Comparison of ENCODE assay signal across 8 mouse cellular contexts in the genomic region with DNA sequence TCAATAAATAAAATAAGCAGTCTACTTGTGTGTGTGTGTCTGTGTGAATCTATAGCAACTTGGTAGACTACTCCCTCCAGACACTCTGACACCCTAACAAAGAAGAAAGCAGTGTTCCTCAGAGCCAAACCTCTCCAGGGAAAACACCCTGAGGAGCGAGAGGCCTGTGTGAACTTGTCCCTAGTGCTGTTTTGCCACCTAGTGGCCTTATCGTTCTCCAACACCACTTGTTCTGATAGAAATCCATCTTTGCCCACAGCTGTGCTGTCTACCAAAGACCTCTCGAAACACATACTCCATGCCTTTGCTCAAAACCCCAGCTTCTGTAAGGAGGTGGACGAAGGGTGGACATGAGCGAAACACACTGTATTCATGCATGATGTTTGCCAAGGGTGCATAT. TPM values are rescaled to one million over a fixed set of nuclear protein-coding genes. Genes with fewer than 3 reads are reported as not detected.
DNase-seq lines count a peak whose midpoint lies in the region; ATAC-seq and TF ChIP-seq lines count a peak whose summit lies in the region.

No protein-coding gene starts in this region.

- no peak overlapping the region for H3K27ac ChIP-seq in embryonic facial prominence, embryonic 14.5 days (replicated peaks; ENCODE audit: low read depth, low read length)
- H3K27ac ChIP-seq in heart, embryonic 14.5 days (replicated peaks in 1 of 2; ENCODE audit: control insufficient read depth in 1 of 2, insufficient read depth in 1 of 2, low read depth in 2 of 2, low read length in 2 of 2) = no peak overlapping the region
- H3K27ac ChIP-seq in kidney, embryonic 15.5 days = no peak overlapping the region
- H3K27ac ChIP-seq in liver, embryonic 12.5 days = no peak overlapping the region

- H3K4me2 ChIP-seq in embryonic facial prominence, embryonic 14.5 days (ENCODE audit: low read depth, low read length) = no peak overlapping the region
- H3K4me2 ChIP-seq in heart, embryonic 14.5 days (ENCODE audit: low read length) = no peak overlapping the region
- no peak overlapping the region for H3K4me2 ChIP-seq in kidney, embryonic 15.5 days
- no peak overlapping the region for H3K4me2 ChIP-seq in liver, embryonic 12.5 days

- H3K4me3 ChIP-seq in C2C12 (ENCODE audit: insufficient read depth, poor library complexity, severe bottlenecking) = no peak overlapping the region
- H3K4me3 ChIP-seq in embryonic facial prominence, embryonic 14.5 days (ENCODE audit: low read depth, low read length) = no peak overlapping the region
- no peak overlapping the region for H3K4me3 ChIP-seq in heart, embryonic 14.5 days (ENCODE audit: control insufficient read depth in 1 of 2, insufficient read depth in 1 of 2, low read depth in 1 of 2, low read length in 2 of 2)
- H3K4me3 ChIP-seq in kidney, embryonic 15.5 days (replicated peaks) = no peak overlapping the region
- no peak overlapping the region for H3K4me3 ChIP-seq in liver, embryonic 12.5 days

- no peaks in the 10 kb centered on the region for H3K79me2 ChIP-seq in C2C12 (ENCODE audit: control insufficient read depth, insufficient read depth)

- no peaks in the 10 kb centered on the region for H3K27me3 ChIP-seq in C2C12 (ENCODE audit: control insufficient read depth, insufficient read depth, insufficient read length)
- H3K27me3 ChIP-seq in embryonic facial prominence, embryonic 14.5 days (replicated peaks; ENCODE audit: control insufficient read depth, insufficient read depth, low read length) = no peaks in the 10 kb centered on the region
- no peaks in the 10 kb centered on the region for H3K27me3 ChIP-seq in heart, embryonic 14.5 days (ENCODE audit: control insufficient read depth, insufficient read depth, low read length)
- H3K27me3 ChIP-seq in kidney, embryonic 15.5 days = no peaks in the 10 kb centered on the region
- 0 out of 2 replicates have a peak, but pooled peaks cover 9% of the 10 kb centered on the region for H3K27me3 ChIP-seq in liver, embryonic 12.5 days (replicated peaks)

- no peaks in the 10 kb centered on the region for H3K9me3 ChIP-seq in embryonic facial prominence, embryonic 14.5 days (ENCODE audit: control insufficient read depth, low read length)
- no peaks in the 10 kb centered on the region for H3K9me3 ChIP-seq in heart, embryonic 14.5 days (ENCODE audit: control insufficient read depth, low read length)
- H3K9me3 ChIP-seq in kidney, embryonic 15.5 days (replicated peaks) = no peaks in the 10 kb centered on the region
- peaks cover 3% of the 10 kb centered on the region; the same call in 1 of the 2 replicates for H3K9me3 ChIP-seq in liver, embryonic 12.5 days (replicated peaks)

- DNase-seq in adrenal gland, postnatal 10 days = peak; percentile 72
- peak; percentile 90 for DNase-seq in embryonic facial prominence, embryonic 14.5 days (ENCODE audit: low spot score)
- peak; percentile 47 for DNase-seq in neural tube, embryonic 10.5 days (ENCODE audit: extremely low spot score, low spot score)
- DNase-seq in thymus, postnatal 25 days = peak; percentile 55

- peak; percentile 92 for ATAC-seq in embryonic facial prominence, embryonic 14.5 days (ENCODE audit: low read depth)
- peak; percentile 51; the same call in 1 of the 2 replicates for ATAC-seq in heart, embryonic 14.5 days (ENCODE audit: insufficient number of reproducible peaks, insufficient read depth, low FRiP score, low read depth)
- ATAC-seq in kidney, embryonic 15.5 days (replicated peaks; ENCODE audit: low FRiP score) = peak; percentile 85
- peak; percentile 38 for ATAC-seq in liver, embryonic 12.5 days

- H3K36me3 ChIP-seq in C2C12 (ENCODE audit: control insufficient read depth, insufficient read depth) = no peaks in the 10 kb centered on the region
- no peaks in the 10 kb centered on the region for H3K36me3 ChIP-seq in embryonic facial prominence, embryonic 14.5 days (ENCODE audit: control insufficient read depth, insufficient read depth, low read length)
- no peaks in the 10 kb centered on the region for H3K36me3 ChIP-seq in heart, embryonic 14.5 days (ENCODE audit: control insufficient read depth, insufficient read depth, low read length)
- no peaks in the 10 kb centered on the region for H3K36me3 ChIP-seq in kidney, embryonic 15.5 days
- no peaks in the 10 kb centered on the region for H3K36me3 ChIP-seq in liver, embryonic 12.5 days

- TF ChIP-seq CTCF in C2C12 (IDR thresholded peaks at IDR 0.05; ENCODE audit: control insufficient read depth, insufficient read depth, insufficient read length) = peak; percentile 15

- WGBS in embryonic facial prominence, embryonic 14.5 days = 33% methylated on average over 5 of the region's 5 CpGs
- 20% methylated on average over 5 of the region's 5 CpGs for WGBS in heart, embryonic 14.5 days
- WGBS in kidney, embryonic 15.5 days = 32% methylated on average over 5 of the region's 5 CpGs
- WGBS in liver, embryonic 12.5 days (ENCODE audit: insufficient replicate concordance) = 30% methylated on average over 5 of the region's 5 CpGs

- no peak overlapping the region for H3K9ac ChIP-seq in embryonic facial prominence, embryonic 14.5 days (ENCODE audit: low read depth, low read length)
- H3K9ac ChIP-seq in heart, embryonic 14.5 days (ENCODE audit: low read length) = no peak overlapping the region
- H3K9ac ChIP-seq in kidney, embryonic 15.5 days = no peak overlapping the region
- no peak overlapping the region for H3K9ac ChIP-seq in liver, embryonic 12.5 days

- H3K4me1 ChIP-seq in embryonic facial prominence, embryonic 14.5 days (ENCODE audit: control insufficient read depth, insufficient read depth, low read length) = no peaks in the 10 kb centered on the region
- H3K4me1 ChIP-seq in heart, embryonic 14.5 days (ENCODE audit: control insufficient read depth in 2 of 2, insufficient read depth in 2 of 2, low read length in 2 of 2) = no peaks in the 10 kb centered on the region; a peak in 1 of 4 replicates
- peaks cover 4% of the 10 kb centered on the region for H3K4me1 ChIP-seq in kidney, embryonic 15.5 days
- 0 out of 2 replicates have a peak, but pooled peaks cover 5% of the 10 kb centered on the region for H3K4me1 ChIP-seq in liver, embryonic 12.5 days

- H3ac ChIP-seq in C2C12 (ENCODE audit: control insufficient read depth, insufficient read length, low read depth) = no peak overlapping the region

- no peaks in the 10 kb centered on the region for H3K79me3 ChIP-seq in C2C12 (ENCODE audit: low read depth)

TF ChIP-seq in C2C12, 6 proteins besides CTCF, POLR2A, EP300 and RAD21:
- TF ChIP-seq MYOD1 (IDR thresholded peaks at IDR 0.05; ENCODE audit: control insufficient read depth, insufficient read length, low read depth) (no peak), CEBPB (IDR thresholded peaks at IDR 0.05; ENCODE audit: low read depth) (no peak)

RNA-seq across cellular contexts. Expression of a gene that starts 8.3 kb away (rescaled TPM):
- not detected for polyA plus RNA-seq in C2C12 (2012; fragmentation: generic; extraction: Trizol)
- not detected for total RNA-seq in adrenal gland, postnatal 10 days (2021)
- not detected in 2 replicates for polyA plus RNA-seq in embryonic facial prominence, embryonic 14.5 days (2014; fragmentation: Nextera tagmentation; extraction: Ambion mirVana)
- polyA plus RNA-seq in heart, embryonic 14.5 days (2014; fragmentation: Nextera tagmentation; extraction: Ambion mirVana) = not detected in 2 replicates
- not detected in 2 replicates for polyA plus RNA-seq in kidney, embryonic 15.5 days (2015; fragmentation: Nextera tagmentation; extraction: Ambion mirVana)
- not detected in 2 replicates for polyA plus RNA-seq in liver, embryonic 12.5 days (2016; fragmentation: Nextera tagmentation; extraction: Ambion mirVana)

RNA-seq across cellular contexts. Expression of a gene that starts 12.6 kb away (rescaled TPM):
- not detected for polyA plus RNA-seq in C2C12 (2012; fragmentation: generic; extraction: Trizol)
- not detected for total RNA-seq in adrenal gland, postnatal 10 days (2021)
- polyA plus RNA-seq in embryonic facial prominence, embryonic 14.5 days (2014; fragmentation: Nextera tagmentation; extraction: Ambion mirVana) = not detected in 2 replicates
- polyA plus RNA-seq in heart, embryonic 14.5 days (2014; fragmentation: Nextera tagmentation; extraction: Ambion mirVana) = not detected in 2 replicates
- not detected in 2 replicates for polyA plus RNA-seq in kidney, embryonic 15.5 days (2015; fragmentation: Nextera tagmentation; extraction: Ambion mirVana)
- polyA plus RNA-seq in liver, embryonic 12.5 days (2016; fragmentation: Nextera tagmentation; extraction: Ambion mirVana) = not detected in 2 replicates

RNA-seq across cellular contexts. Expression of a gene that starts 16.9 kb away (rescaled TPM):
- 24.7 TPM for polyA plus RNA-seq in C2C12 (2012; fragmentation: generic; extraction: Trizol)
- 100 to 1,000 TPM; 337 to 338 TPM for total RNA-seq in adrenal gland, postnatal 10 days (2021)
- 47.5 and 57.5 TPM in 2 replicates for polyA plus RNA-seq in embryonic facial prominence, embryonic 14.5 days (2014; fragmentation: Nextera tagmentation; extraction: Ambion mirVana)
- 235 and 269 TPM in 2 replicates for polyA plus RNA-seq in heart, embryonic 14.5 days (2014; fragmentation: Nextera tagmentation; extraction: Ambion mirVana)
- polyA plus RNA-seq in kidney, embryonic 15.5 days (2015; fragmentation: Nextera tagmentation; extraction: Ambion mirVana) = 39.0 and 46.3 TPM in 2 replicates
- 17.0 and 17.3 TPM in 2 replicates for polyA plus RNA-seq in liver, embryonic 12.5 days (2016; fragmentation: Nextera tagmentation; extraction: Ambion mirVana)

RNA-seq across cellular contexts. Expression of a gene that starts 38.1 kb away (rescaled TPM):
- 0.08 TPM for polyA plus RNA-seq in C2C12 (2012; fragmentation: generic; extraction: Trizol)
- total RNA-seq in adrenal gland, postnatal 10 days (2021) = under 1 TPM; 0.24 to 0.97 TPM
- 1.3 and 1.5 TPM in 2 replicates for polyA plus RNA-seq in embryonic facial prominence, embryonic 14.5 days (2014; fragmentation: Nextera tagmentation; extraction: Ambion mirVana)
- polyA plus RNA-seq in heart, embryonic 14.5 days (2014; fragmentation: Nextera tagmentation; extraction: Ambion mirVana) = 0.20 and 0.23 TPM in 2 replicates
- 0.48 and 0.53 TPM in 2 replicates for polyA plus RNA-seq in kidney, embryonic 15.5 days (2015; fragmentation: Nextera tagmentation; extraction: Ambion mirVana)
- 0.06 and 0.11 TPM in 2 replicates for polyA plus RNA-seq in liver, embryonic 12.5 days (2016; fragmentation: Nextera tagmentation; extraction: Ambion mirVana)

RNA-seq across cellular contexts. Expression of a gene that starts 46.2 kb away (rescaled TPM):
- 20.1 TPM for polyA plus RNA-seq in C2C12 (2012; fragmentation: generic; extraction: Trizol)
- 10 to 100 TPM; 29.5 to 34.7 TPM for total RNA-seq in adrenal gland, postnatal 10 days (2021)
- 30.6 and 36.5 TPM in 2 replicates for polyA plus RNA-seq in embryonic facial prominence, embryonic 14.5 days (2014; fragmentation: Nextera tagmentation; extraction: Ambion mirVana)
- polyA plus RNA-seq in heart, embryonic 14.5 days (2014; fragmentation: Nextera tagmentation; extraction: Ambion mirVana) = 49.6 and 49.8 TPM in 2 replicates
- polyA plus RNA-seq in kidney, embryonic 15.5 days (2015; fragmentation: Nextera tagmentation; extraction: Ambion mirVana) = 54.7 and 60.3 TPM in 2 replicates
- polyA plus RNA-seq in liver, embryonic 12.5 days (2016; fragmentation: Nextera tagmentation; extraction: Ambion mirVana) = 19.6 and 20.4 TPM in 2 replicates

Comparison
In these comparisons a context has a peak if more than half of its experiments do, and no peak if none do; other contexts are left out.
1. ATAC-seq: peak in every context shown above with its lines; median percentile 92 in embryonic facial prominence, embryonic 14.5 days; 85 in kidney, embryonic 15.5 days; 51 in heart, embryonic 14.5 days; 38 in liver, embryonic 12.5 days.